Mouse (Mus musculus) limb, embryonic 12.5 days (tissue): ENCODE measurements at regions not wholly inside any gene's neighbourhood (a gene's known extent, or its start where the extent isn't known, plus 50 kb on each side); places are given as distances from the start of the nearest gene placed in this dataset.

Source experiments
- ATAC-seq: fragments of 200-750 bp; cut with Nextera tagmentation; 2 replicates; pipeline ENCODE4 v1.8.0; 2017; ENCODE audit warnings: low read depth, moderate TSS enrichment; ENCODE audit not compliant: insufficient number of reproducible peaks, insufficient read depth, low FRiP score, low TSS enrichment
- H3K27ac ChIP-seq: fragments of 300-500 bp; sonication (generic); 2 replicates; pipeline ENCODE4 v1.5.1; 2016; ENCODE audit warnings: mild to moderate bottlenecking, moderate library complexity
- H3K27me3 ChIP-seq: fragments of 300-500 bp; sonication (generic); 2 replicates; pipeline ENCODE4 v1.6.1; 2016; ENCODE audit warnings: mild to moderate bottlenecking, moderate library complexity
- H3K36me3 ChIP-seq: fragments of 300-500 bp; sonication (generic); 2 replicates; pipeline ENCODE4 v1.6.1; 2016; ENCODE audit warnings: mild to moderate bottlenecking, moderate library complexity
- H3K4me1 ChIP-seq: fragments of 300-500 bp; sonication (generic); replicated peaks from 2 replicates; pipeline ENCODE4 v1.6.1; 2016
- H3K4me2 ChIP-seq: fragments of 300-500 bp; sonication (generic); 2 replicates; pipeline ENCODE4 v1.6.1; 2016; ENCODE audit warnings: mild to moderate bottlenecking, moderate library complexity
- H3K4me3 ChIP-seq: fragments of 300-500 bp; sonication (generic); replicated peaks from 2 replicates; pipeline ENCODE4 v1.5.1; 2016; ENCODE audit warnings: mild to moderate bottlenecking
- H3K9ac ChIP-seq: fragments of 300-500 bp; sonication (generic); replicated peaks from 2 replicates; pipeline ENCODE4 v1.6.1; 2016; ENCODE audit warnings: mild to moderate bottlenecking, moderate library complexity
- H3K9me3 ChIP-seq: fragments of 300-500 bp; sonication (generic); 2 replicates; pipeline ENCODE4 v1.6.1; 2016; ENCODE audit warnings: mild to moderate bottlenecking, moderate library complexity
- WGBS: fragments of 180-500 bp; shearing (Covaris S2); methylation state at CpG from one replicate; pipeline ENCODE4 v1.1.7; 2016; 5-methylcytosine and 5-hydroxymethylcytosine counted together

DNA sequence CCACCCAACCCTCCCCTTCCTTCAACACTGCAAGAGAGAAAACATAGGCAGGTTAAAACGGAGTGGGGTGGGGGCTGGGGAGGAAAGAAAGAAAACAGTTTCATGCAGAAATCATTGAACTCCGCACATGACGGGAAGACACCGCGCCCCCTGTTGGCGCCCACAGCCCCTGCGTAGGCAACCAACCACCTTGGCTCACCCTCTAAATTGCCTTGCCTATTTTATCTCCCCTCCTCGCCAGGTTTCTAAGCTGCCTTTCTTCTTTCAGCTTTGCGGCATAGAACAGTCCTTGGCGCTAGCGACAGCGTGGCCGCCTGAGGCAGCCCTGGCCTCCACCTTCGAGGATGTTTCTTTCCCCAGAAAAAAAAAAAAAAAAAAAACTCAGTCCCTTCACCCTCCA lies 211.1 kb upstream of the H2al1a start:
- Histone ChIP-seq H3K4me2 (peak overlapping the region; percentile 37), H3K36me3 (no peaks in the 10 kb centered on the region), H3K9me3 (no peaks in the 10 kb centered on the region), H3K27ac (no peak overlapping the region), H3K4me1 (peaks cover 10% of the 10 kb centered on the region; the same call in 1 of the 2 replicates), H3K4me3 (0 out of 2 replicates have a peak overlapping the region, but pooled peaks have one; percentile 4), H3K27me3 (peaks cover 18% of the 10 kb centered on the region; the same call in 1 of the 2 replicates), H3K9ac (no peak overlapping the region)
- WGBS, result 18% methylated on average over 14 of the region's 14 CpGs
- ATAC-seq, result no peak

DNA sequence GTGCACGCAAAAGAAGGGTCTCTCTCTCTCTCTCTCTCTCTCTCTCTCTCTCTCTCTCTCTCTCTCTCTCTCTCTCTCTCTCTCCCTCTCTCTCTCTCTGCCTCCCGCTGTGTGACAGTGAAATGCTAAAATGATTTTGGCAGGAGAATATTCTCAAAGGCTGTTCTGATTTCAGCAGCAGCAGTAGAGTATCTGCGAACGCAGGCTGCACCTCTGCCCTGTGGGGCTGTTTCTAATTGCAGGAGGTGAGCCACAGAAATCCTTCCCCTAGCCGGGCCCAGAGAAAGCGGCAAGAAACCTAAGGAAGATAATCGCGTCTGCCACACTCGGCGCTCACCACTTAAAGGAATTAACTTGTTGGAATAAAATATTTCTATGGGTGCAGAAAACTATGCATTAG lies 210.6 kb upstream of the H2al1a start:
- Histone ChIP-seq H3K9ac (no peak overlapping the region), H3K4me2 (peak overlapping the region; percentile 37), H3K4me1 (peaks cover 10% of the 10 kb centered on the region; the same call in 1 of the 2 replicates), H3K9me3 (no peaks in the 10 kb centered on the region), H3K27me3 (peaks cover 18% of the 10 kb centered on the region; the same call in 1 of the 2 replicates), H3K4me3 (no peak overlapping the region), H3K27ac (no peak overlapping the region), H3K36me3 (no peaks in the 10 kb centered on the region)
- 27% methylated on average over 9 of the region's 10 CpGs for whole genome bisulfite sequencing
- no peak for ATAC-seq

DNA sequence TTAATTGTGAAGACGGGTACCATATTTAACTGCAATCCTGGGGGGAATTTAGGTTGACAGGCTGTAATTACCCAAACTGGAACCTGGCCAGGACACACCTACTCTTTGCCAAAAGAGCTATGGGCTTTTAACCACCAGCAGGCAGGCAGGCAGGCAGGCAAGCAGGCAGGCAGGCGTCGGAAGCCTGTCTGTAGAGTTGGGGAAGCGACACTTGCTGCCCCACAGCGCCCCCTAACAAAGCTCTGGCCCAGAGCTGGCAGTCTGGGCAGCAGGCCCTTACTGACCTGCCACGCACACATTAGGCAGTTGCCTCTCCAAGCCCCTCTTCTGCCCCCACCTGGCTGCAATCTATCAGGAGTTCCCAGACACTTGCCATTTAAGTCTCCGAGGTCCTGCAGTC lies 208.6 kb upstream of the H2al1a start:
- no peak for ATAC-seq
- H3K4me2 ChIP-seq, result no peak overlapping the region
- peaks cover 13% of the 10 kb centered on the region; the same call in 1 of the 2 replicates for H3K27me3 ChIP-seq
- no peak overlapping the region for H3K4me3 ChIP-seq
- no peaks in the 10 kb centered on the region for H3K9me3 ChIP-seq
- no peak overlapping the region for H3K27ac ChIP-seq
- peaks cover 10% of the 10 kb centered on the region; the same call in 1 of the 2 replicates for H3K4me1 ChIP-seq
- no peak overlapping the region for H3K9ac ChIP-seq
- 17% methylated on average over 7 of the region's 7 CpGs for WGBS
- H3K36me3 ChIP-seq, result no peaks in the 10 kb centered on the region

DNA sequence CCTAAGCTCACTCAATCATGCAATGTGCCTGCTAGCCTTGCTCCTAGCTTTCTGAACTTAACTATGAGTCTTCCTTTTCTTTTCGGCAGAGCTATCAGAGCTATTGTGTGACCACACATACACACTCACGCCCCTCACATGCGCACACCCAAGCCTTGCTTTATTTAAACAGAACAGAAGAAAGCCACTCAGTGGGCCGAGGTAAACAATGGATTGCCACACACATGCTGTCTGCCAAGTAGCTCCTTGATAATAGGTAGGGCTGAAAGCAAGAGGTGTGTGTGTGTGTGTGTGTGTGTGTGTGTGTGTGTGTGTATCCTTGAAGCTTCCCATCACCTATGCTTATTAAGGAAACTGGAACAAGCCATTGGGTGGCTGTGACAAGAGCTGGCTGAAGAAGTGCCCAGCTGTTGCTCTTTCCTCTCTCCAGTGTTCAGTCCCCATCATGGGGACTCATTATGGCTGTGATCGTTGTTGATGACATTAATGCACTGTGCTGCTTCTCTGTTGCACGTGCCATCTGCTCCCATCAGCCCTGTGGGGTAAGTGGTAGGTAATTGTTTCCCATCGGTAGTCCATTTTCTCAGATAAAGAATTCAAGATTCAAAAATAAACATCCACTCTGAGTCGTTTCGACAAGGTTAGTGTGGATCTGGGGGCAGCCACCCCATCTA lies 201.3 kb upstream of the H2al1a start:
- Histone ChIP-seq H3K4me1 (no peaks in the 10 kb centered on the region), H3K4me3 (no peak overlapping the region), H3K9me3 (no peaks in the 10 kb centered on the region), H3K27ac (no peak overlapping the region), H3K9ac (no peak overlapping the region), H3K36me3 (no peaks in the 10 kb centered on the region), H3K27me3 (peaks cover 28% of the 10 kb centered on the region), H3K4me2 (no peak overlapping the region)
- ATAC-seq, result no peak
- 79% methylated on average over 9 of the region's 9 CpGs for WGBS

DNA sequence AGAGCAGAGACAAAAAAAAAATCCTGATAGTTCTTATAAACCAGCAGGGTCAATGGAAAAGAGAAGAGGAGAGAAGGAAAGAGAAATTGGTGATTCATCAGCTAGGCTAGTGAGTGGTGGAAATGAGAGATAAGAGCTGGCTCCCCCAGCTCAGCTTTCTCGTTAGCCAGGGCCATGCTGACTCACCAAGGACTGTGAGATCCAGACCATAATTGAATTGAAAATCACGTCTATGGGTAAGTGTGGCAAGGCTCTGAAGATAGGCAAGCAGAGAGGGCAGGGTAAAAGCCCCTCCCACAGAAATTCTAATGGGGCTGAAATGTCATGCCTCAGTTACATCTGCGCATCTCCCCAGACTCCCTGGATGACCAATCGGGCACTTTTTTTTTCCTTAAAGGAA lies 200.7 kb upstream of the H2al1a start:
- no peak for ATAC-seq
- no peak overlapping the region for H3K4me3 ChIP-seq
- no peak overlapping the region for H3K9ac ChIP-seq
- no peaks in the 10 kb centered on the region for H3K36me3 ChIP-seq
- no peak overlapping the region for H3K4me2 ChIP-seq
- H3K4me1 ChIP-seq, result no peaks in the 10 kb centered on the region
- peaks cover 29% of the 10 kb centered on the region for H3K27me3 ChIP-seq
- no peak overlapping the region for H3K27ac ChIP-seq
- H3K9me3 ChIP-seq, result no peaks in the 10 kb centered on the region
- WGBS, result 49% methylated on average over 4 of the region's 4 CpGs

DNA sequence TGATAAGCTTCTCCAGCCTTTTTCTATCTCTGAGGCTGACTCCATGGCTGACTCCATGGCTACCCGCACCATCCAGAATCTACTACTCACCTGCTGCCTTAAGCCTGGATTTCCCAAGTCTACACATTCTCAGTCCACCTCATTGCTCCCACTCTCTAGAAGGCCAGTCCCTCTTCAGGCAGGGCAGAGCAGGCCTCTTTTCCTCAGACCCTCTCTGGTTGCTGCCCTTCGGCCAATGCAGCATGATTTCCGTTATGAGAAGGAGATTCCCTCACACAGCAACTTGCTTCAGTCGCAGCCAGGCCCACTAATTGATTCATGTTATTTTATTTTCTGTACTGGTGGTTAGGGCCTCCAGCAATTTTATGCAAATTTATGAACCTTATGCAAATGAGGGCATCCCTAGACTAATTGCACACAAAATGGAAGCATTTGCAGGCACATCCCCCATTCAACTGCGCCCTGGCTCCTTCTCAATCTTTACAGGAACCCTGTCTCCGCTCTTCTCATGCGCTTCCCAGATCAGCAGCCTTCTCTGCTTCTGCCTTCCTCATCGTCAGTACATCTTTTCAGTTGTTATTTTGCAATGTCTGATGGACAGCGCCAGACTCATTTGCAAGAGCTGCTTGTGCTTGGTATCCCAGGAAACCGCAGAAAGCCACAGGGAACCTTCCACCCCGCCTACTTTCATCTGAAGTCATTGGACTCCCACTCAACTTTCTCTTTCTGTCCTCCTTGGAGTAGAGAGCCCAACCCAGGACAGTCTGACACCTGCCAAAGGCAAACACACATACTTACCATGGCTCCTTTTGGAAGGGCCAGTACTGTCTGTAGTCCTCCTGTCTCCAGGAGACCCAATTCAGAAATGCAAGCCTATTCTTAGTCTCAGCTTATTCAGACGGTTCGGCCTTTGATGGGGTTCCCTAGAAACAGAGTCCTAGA lies 199.6 kb upstream of the H2al1a start:
- no peak overlapping the region for H3K9ac ChIP-seq
- H3K4me1 ChIP-seq, result no peaks in the 10 kb centered on the region
- no peak for ATAC-seq
- 81% methylated on average over 13 of the region's 13 CpGs for WGBS
- no peaks in the 10 kb centered on the region for H3K9me3 ChIP-seq
- H3K4me2 ChIP-seq, result no peak overlapping the region
- no peaks in the 10 kb centered on the region for H3K36me3 ChIP-seq
- no peak overlapping the region for H3K4me3 ChIP-seq
- peaks cover 35% of the 10 kb centered on the region for H3K27me3 ChIP-seq
- no peak overlapping the region for H3K27ac ChIP-seq

DNA sequence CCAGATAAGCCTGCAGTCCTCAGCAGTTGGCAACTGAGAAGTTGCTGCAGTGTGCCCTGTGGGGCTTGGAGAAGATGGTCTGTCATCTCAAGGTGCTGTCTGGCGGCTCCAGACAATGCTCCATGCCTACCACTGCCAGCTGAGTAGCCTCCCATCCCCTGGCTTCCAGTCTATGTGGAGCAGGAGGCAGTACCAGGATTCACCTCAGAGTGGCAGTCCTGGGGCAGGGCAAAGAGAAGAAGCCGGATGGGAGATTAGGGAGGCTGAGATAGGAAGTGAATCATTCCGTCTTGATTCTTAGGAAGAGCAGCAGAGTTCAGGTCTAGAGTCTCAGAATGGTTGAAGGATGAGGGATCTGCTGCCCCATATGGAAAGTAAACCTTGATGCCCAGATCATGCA lies 198.1 kb upstream of the H2al1a start:
- no peak for ATAC-seq
- Histone ChIP-seq H3K27me3 (peaks cover 45% of the 10 kb centered on the region), H3K4me2 (no peak overlapping the region), H3K4me3 (no peak overlapping the region), H3K9me3 (no peaks in the 10 kb centered on the region), H3K36me3 (no peaks in the 10 kb centered on the region), H3K27ac (no peak overlapping the region), H3K4me1 (no peaks in the 10 kb centered on the region), H3K9ac (no peak overlapping the region)
- WGBS, result 42% methylated on average over 3 of the region's 3 CpGs

DNA sequence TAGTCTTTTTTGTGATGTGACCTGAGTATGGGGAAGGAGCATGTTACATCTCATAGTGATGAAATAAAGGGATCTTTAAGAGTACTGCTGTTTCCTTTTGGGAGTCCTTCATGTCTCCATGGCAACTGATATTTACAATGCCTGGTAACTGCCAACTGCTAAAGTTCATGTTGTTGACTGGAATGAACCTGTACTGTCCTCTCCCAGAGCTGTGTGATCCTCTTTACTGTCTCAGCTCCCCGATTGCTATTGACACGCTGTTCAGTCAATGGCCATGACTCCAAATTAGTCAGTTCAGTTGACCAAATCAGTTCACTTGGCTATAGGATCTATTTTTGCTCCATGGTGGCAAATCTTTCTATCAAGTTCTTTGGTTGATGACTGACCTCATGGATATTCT lies 167.8 kb upstream of the H2al1a start:
- no peak overlapping the region for H3K4me3 ChIP-seq
- H3K27me3 ChIP-seq, result peaks cover 26% of the 10 kb centered on the region
- no peak for ATAC-seq
- no peak overlapping the region for H3K4me2 ChIP-seq
- no peak overlapping the region for H3K9ac ChIP-seq
- no peaks in the 10 kb centered on the region for H3K4me1 ChIP-seq
- H3K9me3 ChIP-seq, result no peaks in the 10 kb centered on the region
- WGBS, result 82% methylated on average over 2 of the region's 2 CpGs
- no peaks in the 10 kb centered on the region for H3K36me3 ChIP-seq
- no peak overlapping the region for H3K27ac ChIP-seq

DNA sequence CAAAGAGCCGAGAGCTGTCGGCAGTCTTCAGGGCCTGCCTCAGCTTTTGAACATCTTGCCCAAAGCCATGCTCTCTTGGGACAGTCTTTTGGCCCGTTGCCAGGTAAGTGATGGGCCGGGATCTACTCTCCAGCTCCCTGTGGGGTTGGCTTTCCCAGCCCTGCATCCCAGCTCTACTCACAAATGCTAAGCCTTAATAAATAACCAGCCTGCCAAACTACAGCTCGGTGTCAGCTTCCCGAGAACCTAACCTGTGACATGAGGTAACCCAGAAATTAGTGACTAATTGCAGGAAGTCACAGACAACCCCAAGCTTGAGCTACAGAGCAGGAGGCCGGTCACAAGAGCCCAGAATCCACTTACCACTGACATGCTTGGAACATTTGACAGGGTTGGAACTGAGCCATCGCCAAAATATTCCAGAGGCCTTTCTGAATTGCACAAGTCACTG lies 159.1 kb upstream of the H2al1a start:
- no peak overlapping the region for H3K4me3 ChIP-seq
- no peaks in the 10 kb centered on the region for H3K36me3 ChIP-seq
- 35% methylated on average over 8 of the region's 8 CpGs for WGBS
- no peaks in the 10 kb centered on the region for H3K9me3 ChIP-seq
- H3K9ac ChIP-seq, result no peak overlapping the region
- no peak for ATAC-seq
- H3K27me3 ChIP-seq, result peaks cover 10% of the 10 kb centered on the region; the same call in 1 of the 2 replicates
- no peak overlapping the region for H3K4me2 ChIP-seq
- H3K4me1 ChIP-seq, result 0 out of 2 replicates have a peak, but pooled peaks cover 9% of the 10 kb centered on the region
- no peak overlapping the region for H3K27ac ChIP-seq

DNA sequence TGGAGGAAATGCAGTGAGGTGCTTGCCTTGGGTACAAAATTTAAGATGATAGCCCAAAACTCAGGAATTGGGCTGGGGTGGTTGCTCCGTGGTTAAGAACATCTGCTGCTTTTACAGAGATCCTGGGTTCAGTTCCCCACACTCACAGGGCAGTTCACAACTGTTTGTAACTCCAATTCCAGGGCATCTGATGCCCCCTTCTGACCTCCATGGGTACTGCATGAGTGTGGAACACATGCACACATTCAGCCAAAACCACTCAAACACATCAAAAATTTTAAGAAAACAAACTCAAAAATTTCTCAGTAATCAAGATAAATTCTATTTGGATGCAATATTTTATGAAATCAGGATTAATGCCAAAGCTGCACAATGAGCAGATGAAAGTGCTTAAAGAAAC lies 157.8 kb upstream of the H2al1a start:
- Histone ChIP-seq H3K27ac (no peak overlapping the region), H3K9ac (no peak overlapping the region)
- 79% methylated on average over 1 of the region's 1 CpGs for WGBS

DNA sequence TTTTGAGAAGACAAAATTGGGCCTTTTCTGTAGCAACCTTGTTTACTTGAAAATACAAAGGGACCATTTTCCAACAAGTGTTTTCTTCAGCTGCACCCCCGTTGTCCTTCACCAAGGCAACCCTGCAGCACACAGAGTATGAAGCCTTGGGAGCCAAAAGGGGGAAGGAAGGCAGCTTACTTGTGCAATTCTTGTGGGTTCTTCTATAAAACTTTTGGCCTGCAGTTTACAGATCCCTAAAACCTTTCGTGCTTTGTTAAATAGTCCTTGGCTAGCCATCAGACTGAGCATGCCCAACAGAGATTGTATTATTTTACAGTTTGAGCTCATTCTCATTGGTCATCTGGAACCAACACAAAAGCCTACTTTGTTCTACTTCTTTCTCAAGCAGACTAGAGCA lies 140.6 kb upstream of the H2al1a start:
- H3K4me2 ChIP-seq, result no peak overlapping the region
- no peak overlapping the region for H3K9ac ChIP-seq
- H3K27me3 ChIP-seq, result peaks cover 16% of the 10 kb centered on the region
- WGBS, result 67% methylated on average over 2 of the region's 2 CpGs
- no peak for ATAC-seq
- no peaks in the 10 kb centered on the region for H3K4me1 ChIP-seq
- no peaks in the 10 kb centered on the region for H3K36me3 ChIP-seq
- H3K9me3 ChIP-seq, result no peaks in the 10 kb centered on the region
- H3K27ac ChIP-seq, result no peak overlapping the region
- no peak overlapping the region for H3K4me3 ChIP-seq

More for the DNA sequence above, 157.8 kb upstream of the H2al1a start:
- Histone ChIP-seq H3K4me1 (0 out of 2 replicates have a peak, but pooled peaks cover 9% of the 10 kb centered on the region), H3K4me3 (no peak overlapping the region), H3K27me3 (0 out of 2 replicates have a peak, but pooled peaks cover 3% of the 10 kb centered on the region), H3K4me2 (no peak overlapping the region), H3K9me3 (no peaks in the 10 kb centered on the region), H3K36me3 (no peaks in the 10 kb centered on the region)
- ATAC-seq, result no peak
